Mouse (Mus musculus) hindbrain, embryonic 10.5 days (tissue): ENCODE data around the gene Arfgef2. TPM values are rescaled to one million over a fixed set of nuclear protein-coding genes. Genes with fewer than 3 reads are reported as not detected.
A peak's percentile ranks its signal among the peaks of the same experiment; 100 is the strongest.

Source experiments
- DNase-seq: peaks from one replicate; pipeline ENCODE4 v3.0.0-alpha.2; 2017; ENCODE audit warnings: low spot score
- H3K27ac ChIP-seq: fragments of 300-500 bp; sonication (generic); 2 replicates; pipeline ENCODE4 v1.5.1; 2016; ENCODE audit warnings: mild to moderate bottlenecking, moderate library complexity
- H3K27me3 ChIP-seq: fragments of 300-500 bp; sonication (generic); 2 replicates; pipeline ENCODE4 v1.6.1; 2016; ENCODE audit warnings: mild to moderate bottlenecking; ENCODE audit not compliant: poor library complexity, insufficient read depth, severe bottlenecking
- H3K36me3 ChIP-seq: fragments of 300-500 bp; sonication (generic); 2 replicates; pipeline ENCODE4 v1.6.1; 2016; ENCODE audit warnings: mild to moderate bottlenecking, moderate library complexity
- H3K4me1 ChIP-seq: fragments of 300-500 bp; sonication (generic); replicated peaks from 2 replicates; pipeline ENCODE4 v1.6.1; 2016; ENCODE audit warnings: mild to moderate bottlenecking
- H3K4me3 ChIP-seq: fragments of 300-500 bp; sonication (generic); 2 replicates; pipeline ENCODE4 v1.5.1; 2016; ENCODE audit warnings: mild to moderate bottlenecking, moderate library complexity
- H3K9me3 ChIP-seq: fragments of 300-500 bp; sonication (generic); 2 replicates; pipeline ENCODE4 v1.6.1; 2016; ENCODE audit warnings: mild to moderate bottlenecking, moderate library complexity
- WGBS: fragments of 180-500 bp; shearing (Covaris S2); methylation state at CpG from one replicate; pipeline ENCODE4 v1.1.7; 2016; 5-methylcytosine and 5-hydroxymethylcytosine counted together
- polyA plus RNA-seq: library from polyadenylated mRNA; unstranded; fragments of >200 nt; fragmentation: Nextera tagmentation; extraction: Ambion mirVana; gene quantifications from 2 replicates; pipeline ENCODE4 v1.2.1, GENCODE M21; 2016

Gene Arfgef2
- polyA plus RNA-seq = 4.9 and 5.2 TPM in 2 replicates

- H3K27ac ChIP-seq = peak within 1 kb of the TSS; percentile 88
- peaks cover 18% of the 10 kb centered on the region for H3K4me1 ChIP-seq
- no peaks in the 10 kb centered on the region for H3K36me3 ChIP-seq
- H3K4me3 ChIP-seq = peak within 1 kb of the TSS; percentile 88
- peak; percentile 88 for DNase-seq
- H3K27me3 ChIP-seq = peaks cover 4% of the 10 kb centered on the region; the same call in 1 of the 2 replicates
- WGBS = under 1% methylated on average over 76 of the region's 76 CpGs
- no peaks in the 10 kb centered on the region for H3K9me3 ChIP-seq
Measured at GRCm38 (mm10) chr2:166805250-166806172, at the start of gene Arfgef2. Gene Arfgef2 (plus strand): TSS chr2:166805588.

GRCm38 (mm10) chr2:166757969-166758368, 47.4 kb upstream of the Arfgef2 start:
- Histone ChIP-seq H3K27me3 (no peaks in the 10 kb centered on the region), H3K27ac (no peak overlapping the region), H3K4me3 (no peak overlapping the region), H3K36me3 (no peaks in the 10 kb centered on the region), H3K4me1 (peaks cover 15% of the 10 kb centered on the region), H3K9me3 (no peaks in the 10 kb centered on the region)
- DNase-seq = no peak
- 38% methylated on average over 3 of the region's 3 CpGs for WGBS

- Histone ChIP-seq H3K4me3 (no peak overlapping the region), H3K27ac (peak overlapping the region; percentile 77), H3K9me3 (no peaks in the 10 kb centered on the region), H3K27me3 (no peaks in the 10 kb centered on the region), H3K4me1 (peaks cover 26% of the 10 kb centered on the region), H3K36me3 (no peaks in the 10 kb centered on the region)
- 11% methylated on average over 5 of the region's 5 CpGs for WGBS
- DNase-seq = peak; percentile 66
Measured at GRCm38 (mm10) chr2:166764051-166764450, 41.3 kb upstream of the Arfgef2 start.

- H3K27me3 ChIP-seq = no peaks in the 10 kb centered on the region
- WGBS = 72% methylated on average over 9 of the region's 9 CpGs
- H3K4me3 ChIP-seq = no peak overlapping the region
- H3K27ac ChIP-seq = no peak overlapping the region
- H3K4me1 ChIP-seq = peaks cover 26% of the 10 kb centered on the region
- no peak for DNase-seq
- no peaks in the 10 kb centered on the region for H3K9me3 ChIP-seq
- no peaks in the 10 kb centered on the region for H3K36me3 ChIP-seq
Measured at GRCm38 (mm10) chr2:166767591-166767990, 37.8 kb upstream of the Arfgef2 start.

- no peak overlapping the region for H3K27ac ChIP-seq
- H3K4me3 ChIP-seq = no peak overlapping the region
- H3K9me3 ChIP-seq = no peaks in the 10 kb centered on the region
- H3K27me3 ChIP-seq = 0 out of 2 replicates have a peak, but pooled peaks cover 6% of the 10 kb centered on the region
- H3K4me1 ChIP-seq = 0 out of 2 replicates have a peak, but pooled peaks cover 5% of the 10 kb centered on the region
- H3K36me3 ChIP-seq = no peaks in the 10 kb centered on the region
- WGBS = 69% methylated on average over 11 of the region's 11 CpGs
- no peak for DNase-seq
Measured at GRCm38 (mm10) chr2:166771396-166771795, 34.0 kb upstream of the Arfgef2 start.

- DNase-seq = no peak
- H3K27me3 ChIP-seq = 0 out of 2 replicates have a peak, but pooled peaks cover 6% of the 10 kb centered on the region
- no peak overlapping the region for H3K27ac ChIP-seq
- WGBS = 70% methylated on average over 10 of the region's 10 CpGs
- no peak overlapping the region for H3K4me3 ChIP-seq
- no peaks in the 10 kb centered on the region for H3K36me3 ChIP-seq
- 0 out of 2 replicates have a peak, but pooled peaks cover 10% of the 10 kb centered on the region for H3K4me1 ChIP-seq
- H3K9me3 ChIP-seq = no peaks in the 10 kb centered on the region
Measured at GRCm38 (mm10) chr2:166773587-166773986, 31.8 kb upstream of the Arfgef2 start.

GRCm38 (mm10) chr2:166774275-166774674, 31.1 kb upstream of the Arfgef2 start:
- no peak for DNase-seq
- Histone ChIP-seq H3K36me3 (no peaks in the 10 kb centered on the region), H3K4me1 (0 out of 2 replicates have a peak, but pooled peaks cover 10% of the 10 kb centered on the region), H3K27ac (no peak overlapping the region), H3K9me3 (no peaks in the 10 kb centered on the region), H3K27me3 (0 out of 2 replicates have a peak, but pooled peaks cover 6% of the 10 kb centered on the region), H3K4me3 (no peak overlapping the region)
- 91% methylated on average over 10 of the region's 10 CpGs for WGBS

GRCm38 (mm10) chr2:166775357-166775893, 30.0 kb upstream of the Arfgef2 start:
- no peaks in the 10 kb centered on the region for H3K36me3 ChIP-seq
- DNase-seq = no peak

GRCm38 (mm10) chr2:166776272-166776671, 29.1 kb upstream of the Arfgef2 start:
- WGBS = 45% methylated on average over 2 of the region's 2 CpGs
- no peak overlapping the region for H3K4me3 ChIP-seq
- peak; percentile 35 for DNase-seq
- H3K27ac ChIP-seq = no peak overlapping the region
- H3K27me3 ChIP-seq = 0 out of 2 replicates have a peak, but pooled peaks cover 6% of the 10 kb centered on the region
- H3K36me3 ChIP-seq = no peaks in the 10 kb centered on the region
- no peaks in the 10 kb centered on the region for H3K9me3 ChIP-seq
- H3K4me1 ChIP-seq = peaks cover 25% of the 10 kb centered on the region

More at GRCm38 (mm10) chr2:166775357-166775893, 30.0 kb upstream of the Arfgef2 start:
- 56% methylated on average over 11 of the region's 11 CpGs for WGBS
- no peak overlapping the region for H3K4me3 ChIP-seq
- no peaks in the 10 kb centered on the region for H3K9me3 ChIP-seq
- peaks cover 17% of the 10 kb centered on the region for H3K4me1 ChIP-seq
- H3K27me3 ChIP-seq = 0 out of 2 replicates have a peak, but pooled peaks cover 6% of the 10 kb centered on the region
- H3K27ac ChIP-seq = no peak overlapping the region

- peaks cover 3% of the 10 kb centered on the region for H3K27me3 ChIP-seq
- H3K4me1 ChIP-seq = peaks cover 24% of the 10 kb centered on the region
- H3K4me3 ChIP-seq = no peak overlapping the region
- no peaks in the 10 kb centered on the region for H3K36me3 ChIP-seq
- H3K9me3 ChIP-seq = no peaks in the 10 kb centered on the region
- 61% methylated on average over 8 of the region's 8 CpGs for WGBS
- no peak for DNase-seq
- 0 out of 2 replicates have a peak overlapping the region, but pooled peaks have one; percentile 46 for H3K27ac ChIP-seq
Measured at GRCm38 (mm10) chr2:166779956-166780355, 25.4 kb upstream of the Arfgef2 start.

- H3K4me1 ChIP-seq = peaks cover 35% of the 10 kb centered on the region
- 12% methylated on average over 9 of the region's 9 CpGs for WGBS
- H3K4me3 ChIP-seq = no peak overlapping the region
- DNase-seq = peak; percentile 82
- 0 out of 2 replicates have a peak overlapping the region, but pooled peaks have one; percentile 46 for H3K27ac ChIP-seq
- no peaks in the 10 kb centered on the region for H3K36me3 ChIP-seq
- no peaks in the 10 kb centered on the region for H3K9me3 ChIP-seq
- H3K27me3 ChIP-seq = peaks cover 12% of the 10 kb centered on the region
Measured at GRCm38 (mm10) chr2:166780980-166781578, 24.3 kb upstream of the Arfgef2 start.

GRCm38 (mm10) chr2:166784376-166784775, 21.0 kb upstream of the Arfgef2 start:
- Histone ChIP-seq H3K9me3 (no peaks in the 10 kb centered on the region), H3K27ac (no peak overlapping the region), H3K4me1 (peaks cover 45% of the 10 kb centered on the region), H3K27me3 (peaks cover 12% of the 10 kb centered on the region), H3K36me3 (no peaks in the 10 kb centered on the region), H3K4me3 (no peak overlapping the region)
- no peak for DNase-seq
- WGBS = 80% methylated on average over 6 of the region's 6 CpGs
